Mouse (Mus musculus): ENCODE results near the gene Tmed8. TPM values are rescaled to one million over a fixed set of nuclear protein-coding genes. Genes with fewer than 3 reads are reported as not detected.

Gene Tmed8
- 27.0 TPM for polyA plus RNA-seq (2014; fragmentation: Illumina TruSeq; extraction: RNeasy Lipid Tissue Mini Kit (QIAGEN cat#74804))

GRCm38 (mm10) chr12:87199973-87200586 lies at the start of gene Tmed8:
TSS of gene Tmed8 (minus strand) at chr12:87200454.

DNA sequence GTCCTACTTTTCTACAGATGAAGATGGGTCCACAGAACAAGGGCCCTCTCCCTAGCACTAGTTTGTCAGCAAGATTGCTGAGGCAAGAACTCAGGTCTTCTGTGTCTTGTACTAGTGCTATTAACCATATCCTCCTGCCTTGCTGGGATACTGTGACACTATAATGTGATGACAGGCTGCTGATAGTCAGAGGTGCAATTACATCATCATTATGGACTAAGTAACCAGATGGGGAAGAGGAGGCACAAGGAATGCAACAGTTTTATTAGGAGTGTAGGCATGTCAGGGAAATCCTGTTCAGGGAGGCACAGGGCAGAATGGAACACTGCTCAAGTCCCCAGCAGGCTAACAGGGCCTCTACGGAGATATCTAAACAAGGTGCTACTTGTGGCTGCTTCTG lies 38.4 kb upstream of the Tmed8 start, which contains the start of gene Noxred1:
TSS of gene Noxred1 (minus strand) at position 101 of the 400 bp plus-strand sequence.

DNA sequence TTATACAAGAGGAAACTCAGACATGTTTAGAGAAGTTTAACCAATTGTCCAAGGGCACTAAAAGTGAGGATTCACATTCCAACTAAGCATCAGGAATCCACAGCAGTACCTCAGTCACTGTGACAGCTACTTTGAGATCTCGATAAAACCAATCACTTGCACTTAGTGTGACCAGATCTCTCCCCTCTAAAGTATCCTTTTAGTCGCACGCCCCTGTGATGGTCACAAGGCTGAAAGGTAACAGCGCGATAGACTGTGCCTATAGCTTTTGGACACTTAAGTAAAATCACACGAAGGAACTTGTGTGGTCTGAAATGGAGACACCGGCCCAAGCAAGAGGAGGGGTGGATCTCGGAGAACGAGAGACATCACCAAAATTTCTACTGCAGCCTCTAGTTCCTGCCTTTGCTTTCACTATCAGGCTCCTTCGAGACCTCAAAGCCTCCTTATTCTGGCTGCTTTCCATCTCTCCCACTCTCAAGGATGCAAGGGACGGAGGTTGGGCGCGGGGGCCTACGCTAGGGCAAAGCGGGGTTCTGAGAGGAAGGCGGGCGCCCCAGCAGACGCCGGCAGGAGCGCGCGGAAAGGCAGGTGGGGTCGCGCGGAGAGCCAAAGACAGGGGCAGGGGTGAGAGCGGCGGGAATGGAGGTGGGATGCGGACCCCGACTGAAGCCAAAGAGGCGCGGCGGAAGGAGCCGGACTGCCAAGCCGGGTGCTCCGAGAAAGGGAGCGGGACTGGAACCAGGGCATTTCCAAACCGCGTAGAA lies 865 bp downstream of the Tmed8 start, which contains the start of gene Samd15:
TSS of gene Samd15 (plus strand) at position 518 of the 767 bp plus-strand sequence.

GRCm38 (mm10) chr12:87147395-87148089 lies 52.7 kb downstream of the Tmed8 start, which contains the start of gene Pomt2:
TSS of gene Pomt2 (minus strand) at chr12:87147968.

GRCm38 (mm10) chr12:87146966-87147365 lies 53.3 kb downstream of the Tmed8 start, which contains the start of gene Gstz1:
TSS of gene Gstz1 (plus strand) at chr12:87147165.

Other genes with a start within 250 kb of the Tmed8 start
- 0.26 TPM for gene Zdhhc22, start 210.0 kb downstream of the Tmed8 start, polyA plus RNA-seq (2014; fragmentation: Illumina TruSeq; extraction: RNeasy Lipid Tissue Mini Kit (QIAGEN cat#74804))
- not detected for gene Tmem63c, start 179.1 kb downstream of the Tmed8 start, polyA plus RNA-seq (2014; fragmentation: Illumina TruSeq; extraction: RNeasy Lipid Tissue Mini Kit (QIAGEN cat#74804))
- gene Ngb, start 97.9 kb downstream of the Tmed8 start, polyA plus RNA-seq (2014; fragmentation: Illumina TruSeq; extraction: RNeasy Lipid Tissue Mini Kit (QIAGEN cat#74804)) = not detected
- 43.6 TPM for gene Gstz1, start 53.3 kb downstream of the Tmed8 start, polyA plus RNA-seq (2014; fragmentation: Illumina TruSeq; extraction: RNeasy Lipid Tissue Mini Kit (QIAGEN cat#74804))
- gene Pomt2, start 52.5 kb downstream of the Tmed8 start, polyA plus RNA-seq (2014; fragmentation: Illumina TruSeq; extraction: RNeasy Lipid Tissue Mini Kit (QIAGEN cat#74804)) = 14.3 TPM
- 1.3 TPM for gene Samd15, start 731 bp downstream of the Tmed8 start, polyA plus RNA-seq (2014; fragmentation: Illumina TruSeq; extraction: RNeasy Lipid Tissue Mini Kit (QIAGEN cat#74804))
- gene Noxred1, start 38.3 kb upstream of the Tmed8 start, polyA plus RNA-seq (2014; fragmentation: Illumina TruSeq; extraction: RNeasy Lipid Tissue Mini Kit (QIAGEN cat#74804)) = 0.57 TPM
- gene Vipas39, start 65.8 kb upstream of the Tmed8 start, polyA plus RNA-seq (2014; fragmentation: Illumina TruSeq; extraction: RNeasy Lipid Tissue Mini Kit (QIAGEN cat#74804)) = 19.7 TPM
- 185 TPM for gene Ahsa1, start 66.0 kb upstream of the Tmed8 start, polyA plus RNA-seq (2014; fragmentation: Illumina TruSeq; extraction: RNeasy Lipid Tissue Mini Kit (QIAGEN cat#74804))
- not detected for gene Ism2, start 99.3 kb upstream of the Tmed8 start, polyA plus RNA-seq (2014; fragmentation: Illumina TruSeq; extraction: RNeasy Lipid Tissue Mini Kit (QIAGEN cat#74804))
- gene Sptlc2, start 187.9 kb upstream of the Tmed8 start, polyA plus RNA-seq (2014; fragmentation: Illumina TruSeq; extraction: RNeasy Lipid Tissue Mini Kit (QIAGEN cat#74804)) = 164 TPM
- gene Slirp, start 243.4 kb upstream of the Tmed8 start, polyA plus RNA-seq (2014; fragmentation: Illumina TruSeq; extraction: RNeasy Lipid Tissue Mini Kit (QIAGEN cat#74804)) = 120 TPM
- 22.0 TPM for gene Alkbh1, start 243.6 kb upstream of the Tmed8 start, polyA plus RNA-seq (2014; fragmentation: Illumina TruSeq; extraction: RNeasy Lipid Tissue Mini Kit (QIAGEN cat#74804))

All from ovary, adult 10 weeks (tissue).